Mouse (Mus musculus) heart, adult 2 months (tissue): Measurements from ENCODE around the gene Slc25a39.

Source experiments
- CTCF ChIP-seq: fragments of 200-600 bp; IDR thresholded peaks from 2 replicates; pipeline ENCODE4 v1.8.1; 2022; ENCODE audit warnings: antibody characterized with exemption, mild to moderate bottlenecking, moderate library complexity
- EP300 ChIP-seq: fragments of 200-500 bp; IDR thresholded peaks from 2 replicates; pipeline ENCODE4 v1.6.1; 2011; ENCODE audit warnings: low read depth, low read length, control low read depth; ENCODE audit not compliant: insufficient read depth

GRCm38 (mm10) chr11:102429551-102429950 is 21.8 kb upstream of the Slc25a39 start:
- TF ChIP-seq CTCF (no peak), EP300 (no peak)
